In the genomic region with DNA sequence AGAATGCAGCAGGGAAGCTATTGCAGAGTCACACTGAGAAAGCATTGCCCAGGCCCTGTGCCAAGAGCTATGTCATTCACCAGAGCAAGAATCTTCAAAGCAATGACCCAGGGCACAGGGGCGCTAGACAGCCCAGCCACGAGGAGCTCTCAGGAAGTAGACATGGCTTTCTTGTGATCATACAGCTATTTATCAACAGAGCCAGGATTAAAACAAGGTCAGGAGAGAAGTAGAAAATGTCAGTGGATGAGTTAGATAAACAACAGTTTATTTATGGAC, we compare ENCODE assay signal across 11 mouse cellular contexts. TPM values are rescaled to one million over a fixed set of nuclear protein-coding genes. Genes with fewer than 3 reads are reported as not detected.
DNase-seq lines count a peak whose midpoint lies in the region; ATAC-seq and TF ChIP-seq lines count a peak whose summit lies in the region.
"Had no signal": no experiment of that assay in that cellular context is flagged by ENCODE, and none has a peak within 500 bp of the region (broad histone marks: within the 10 kb centered on the region; RNA-seq: fewer than 3 reads in every experiment).

No protein-coding gene starts in this region.

- H3K27ac ChIP-seq in forebrain, embryonic 11.5 days (ENCODE audit: low read depth, low read length), result no peak overlapping the region
- H3K27ac ChIP-seq in forebrain, postnatal 0 days (ENCODE audit: low read depth, low read length), result no peak overlapping the region
- H3K27ac ChIP-seq in MEL (ENCODE audit: control insufficient read depth, low read depth, low read length), result no peak overlapping the region
- H3K27ac ChIP-seq in embryonic facial prominence, embryonic 14.5 days (replicated peaks; ENCODE audit: low read depth, low read length), result 0 out of 2 replicates have a peak overlapping the region, but pooled peaks have one; percentile 15
- H3K27ac ChIP-seq in neural tube, embryonic 15.5 days (replicated peaks), result peak overlapping the region; percentile 24; the same call in 1 of the 2 replicates
- H3K27ac ChIP-seq in forebrain, embryonic 12.5 days, result no peak overlapping the region
- H3K27ac ChIP-seq: embryonic facial prominence, embryonic 15.5 days had no signal

- ATAC-seq in forebrain, embryonic 11.5 days (replicated peaks; ENCODE audit: low FRiP score), result no peak
- ATAC-seq in forebrain, postnatal 0 days, result no peak
- ATAC-seq in embryonic facial prominence, embryonic 14.5 days (ENCODE audit: low read depth), result no peak
- ATAC-seq in neural tube, embryonic 15.5 days (ENCODE audit: low FRiP score), result no peak
- no peak for ATAC-seq in forebrain, embryonic 12.5 days (ENCODE audit: low FRiP score)

- no peak overlapping the region for H3K4me3 ChIP-seq in forebrain, embryonic 11.5 days (ENCODE audit: low read depth, low read length)
- no peak overlapping the region for H3K4me3 ChIP-seq in forebrain, postnatal 0 days (ENCODE audit: low read depth, low read length)
- H3K4me3 ChIP-seq in MEL (ENCODE audit: control insufficient read depth in 1 of 2, insufficient read depth in 1 of 2, low read depth in 2 of 2, low read length in 2 of 2), result no peak overlapping the region
- no peak overlapping the region for H3K4me3 ChIP-seq in embryonic facial prominence, embryonic 14.5 days (ENCODE audit: low read depth, low read length)
- H3K4me3 ChIP-seq in neural tube, embryonic 15.5 days (replicated peaks), result no peak overlapping the region
- no peak overlapping the region for H3K4me3 ChIP-seq in forebrain, embryonic 12.5 days (replicated peaks)
- H3K4me3 ChIP-seq: embryonic facial prominence, embryonic 15.5 days had no signal

- no peak for TF ChIP-seq RAD21 in MEL (IDR thresholded peaks at IDR 0.05; ENCODE audit: low read depth, low read length)

- no peak overlapping the region for H3K9ac ChIP-seq in forebrain, embryonic 11.5 days (ENCODE audit: low read length)
- no peak overlapping the region for H3K9ac ChIP-seq in forebrain, postnatal 0 days
- no peak overlapping the region for H3K9ac ChIP-seq in MEL (ENCODE audit: control insufficient read depth, low read depth, low read length, poor library complexity, severe bottlenecking)
- H3K9ac ChIP-seq in embryonic facial prominence, embryonic 14.5 days (ENCODE audit: low read depth, low read length), result no peak overlapping the region
- no peak overlapping the region for H3K9ac ChIP-seq in neural tube, embryonic 15.5 days (replicated peaks)
- no peak overlapping the region for H3K9ac ChIP-seq in forebrain, embryonic 12.5 days
- H3K9ac ChIP-seq: embryonic facial prominence, embryonic 15.5 days had no signal

- H3K27me3 ChIP-seq in forebrain, embryonic 11.5 days (ENCODE audit: control insufficient read depth, insufficient read depth, low read length), result no peaks in the 10 kb centered on the region
- H3K27me3 ChIP-seq in forebrain, postnatal 0 days (ENCODE audit: insufficient read depth, low read length), result no peaks in the 10 kb centered on the region
- H3K27me3 ChIP-seq in MEL (ENCODE audit: control insufficient read depth in 1 of 2, insufficient read depth in 2 of 2, low read length in 2 of 2), result peaks cover 0 to 1% of the 10 kb centered on the region in 2 experiments; a peak in 2 of 4 replicates
- H3K27me3 ChIP-seq in embryonic facial prominence, embryonic 14.5 days (replicated peaks; ENCODE audit: control insufficient read depth, insufficient read depth, low read length), result no peaks in the 10 kb centered on the region
- H3K27me3 ChIP-seq in neural tube, embryonic 15.5 days (replicated peaks), result no peaks in the 10 kb centered on the region
- no peaks in the 10 kb centered on the region for H3K27me3 ChIP-seq in forebrain, embryonic 12.5 days
- H3K27me3 ChIP-seq: embryonic facial prominence, embryonic 15.5 days had no signal

- no peaks in the 10 kb centered on the region for H3K36me3 ChIP-seq in forebrain, embryonic 11.5 days (ENCODE audit: control insufficient read depth, insufficient read depth, low read length)
- H3K36me3 ChIP-seq in forebrain, postnatal 0 days (ENCODE audit: insufficient read depth), result no peaks in the 10 kb centered on the region
- no peaks in the 10 kb centered on the region for H3K36me3 ChIP-seq in MEL (ENCODE audit: control insufficient read depth in 1 of 2, insufficient read depth in 2 of 2, low read length in 2 of 2)
- H3K36me3 ChIP-seq in embryonic facial prominence, embryonic 14.5 days (ENCODE audit: control insufficient read depth, insufficient read depth, low read length), result no peaks in the 10 kb centered on the region
- H3K36me3 ChIP-seq in neural tube, embryonic 15.5 days, result no peaks in the 10 kb centered on the region
- H3K36me3 ChIP-seq in forebrain, embryonic 12.5 days (replicated peaks), result no peaks in the 10 kb centered on the region
- H3K36me3 ChIP-seq: embryonic facial prominence, embryonic 15.5 days had no signal

- H3K79me2 ChIP-seq in MEL (ENCODE audit: control insufficient read depth, insufficient read depth, low read length, poor library complexity), result no peaks in the 10 kb centered on the region

- H3K9me3 ChIP-seq in forebrain, embryonic 11.5 days (ENCODE audit: control insufficient read depth, low read length), result no peaks in the 10 kb centered on the region
- H3K9me3 ChIP-seq in forebrain, postnatal 0 days (ENCODE audit: low read length), result no peaks in the 10 kb centered on the region
- H3K9me3 ChIP-seq in MEL (replicated peaks; ENCODE audit: insufficient read depth, low read length), result no peaks in the 10 kb centered on the region
- H3K9me3 ChIP-seq in embryonic facial prominence, embryonic 14.5 days (ENCODE audit: control insufficient read depth, low read length), result no peaks in the 10 kb centered on the region
- H3K9me3 ChIP-seq in neural tube, embryonic 15.5 days (replicated peaks), result no peaks in the 10 kb centered on the region
- no peaks in the 10 kb centered on the region for H3K9me3 ChIP-seq in forebrain, embryonic 12.5 days
- H3K9me3 ChIP-seq: embryonic facial prominence, embryonic 15.5 days had no signal

- WGBS in forebrain, embryonic 11.5 days, result 55% methylated on average over 2 of the region's 2 CpGs
- WGBS in forebrain, postnatal 0 days, result 4% methylated on average over 2 of the region's 2 CpGs
- WGBS in embryonic facial prominence, embryonic 14.5 days, result 18% methylated on average over 2 of the region's 2 CpGs
- 33% methylated on average over 2 of the region's 2 CpGs for WGBS in neural tube, embryonic 15.5 days
- WGBS in forebrain, embryonic 12.5 days, result 40% methylated on average over 2 of the region's 2 CpGs

- TF ChIP-seq POLR2A in MEL (IDR thresholded peaks at IDR 0.05; ENCODE audit: control insufficient read depth in 1 of 2, insufficient read depth in 1 of 2, low read depth in 1 of 2, low read length in 2 of 2, poor library complexity in 1 of 2), result no peak

- H3K4me2 ChIP-seq in forebrain, embryonic 11.5 days (ENCODE audit: low read depth, low read length, severe bottlenecking), result no peak overlapping the region
- H3K4me2 ChIP-seq in forebrain, postnatal 0 days (ENCODE audit: low read depth), result no peak overlapping the region
- H3K4me2 ChIP-seq in embryonic facial prominence, embryonic 14.5 days (ENCODE audit: low read depth, low read length), result no peak overlapping the region
- no peak overlapping the region for H3K4me2 ChIP-seq in neural tube, embryonic 15.5 days
- H3K4me2 ChIP-seq in forebrain, embryonic 12.5 days, result no peak overlapping the region
- H3K4me2 ChIP-seq: embryonic facial prominence, embryonic 15.5 days had no signal

- no peak for TF ChIP-seq EP300 in MEL (IDR thresholded peaks at IDR 0.05; ENCODE audit: low read depth in 1 of 2, low read length in 2 of 2)

- peak; percentile 54 for DNase-seq in forebrain, embryonic 11.5 days (ENCODE audit: low spot score)
- DNase-seq in forebrain, postnatal 0 days, result no peak
- DNase-seq in MEL (ENCODE audit: low read depth, low spot score), result peak; percentile 67
- DNase-seq in embryonic facial prominence, embryonic 14.5 days (ENCODE audit: low spot score), result peak; percentile 71
- peak; percentile 67 for DNase-seq in kidney, adult 18-20 months
- no peak for DNase-seq in left cerebral cortex, adult 8-10 months (ENCODE audit: low spot score in 2 of 2)

- peaks cover 18% of the 10 kb centered on the region for H3K4me1 ChIP-seq in forebrain, embryonic 11.5 days (replicated peaks; ENCODE audit: control insufficient read depth, insufficient read depth, low read length)
- H3K4me1 ChIP-seq in forebrain, postnatal 0 days (ENCODE audit: insufficient read depth), result peaks cover 10% of the 10 kb centered on the region; the same call in 1 of the 2 replicates
- peaks cover 0 to 10% of the 10 kb centered on the region in 2 experiments; a peak in 2 of 4 replicates for H3K4me1 ChIP-seq in MEL (ENCODE audit: control insufficient read depth in 1 of 2, insufficient read depth in 2 of 2, low read length in 2 of 2)
- H3K4me1 ChIP-seq in embryonic facial prominence, embryonic 14.5 days (ENCODE audit: control insufficient read depth, insufficient read depth, low read length), result peaks cover 15% of the 10 kb centered on the region
- peaks cover 23% of the 10 kb centered on the region for H3K4me1 ChIP-seq in neural tube, embryonic 15.5 days
- H3K4me1 ChIP-seq in forebrain, embryonic 12.5 days, result peaks cover 39% of the 10 kb centered on the region

- no peak for TF ChIP-seq CTCF in forebrain, postnatal 0 days (IDR thresholded peaks at IDR 0.05; ENCODE audit: low read depth)
- TF ChIP-seq CTCF in MEL (IDR thresholded peaks at IDR 0.05 in 2 of 3, conservative IDR thresholded peaks at IDR 0.05 in 1 of 3; ENCODE audit: control insufficient read depth in 1 of 3, insufficient read depth in 1 of 3, low read depth in 2 of 3, low read length in 3 of 3, poor library complexity in 1 of 3, severe bottlenecking in 1 of 3), result no peak

TF ChIP-seq in MEL, 35 proteins besides CTCF, POLR2A, EP300 and RAD21 (continues in another document):
- TF ChIP-seq CHD2 (IDR thresholded peaks at IDR 0.05; ENCODE audit: low read length), result no peak
- TF ChIP-seq MAZ (IDR thresholded peaks at IDR 0.05; ENCODE audit: low read depth, low read length), result no peak
- no peak for TF ChIP-seq USF2 (IDR thresholded peaks at IDR 0.05; ENCODE audit: borderline replicate concordance in 1 of 2, insufficient read depth in 1 of 2, low read depth in 1 of 2, low read length in 2 of 2)
- TF ChIP-seq HCFC1 (IDR thresholded peaks at IDR 0.05; ENCODE audit: low read depth, low read length), result no peak
- TF ChIP-seq E2F4 (IDR thresholded peaks at IDR 0.05; ENCODE audit: borderline replicate concordance, low read depth, low read length), result no peak

RNA-seq across cellular contexts. Expression of a gene that starts 56.6 kb away (rescaled TPM):
- not detected in 2 replicates for polyA plus RNA-seq in forebrain, embryonic 11.5 days (2014; fragmentation: Nextera tagmentation; extraction: Ambion mirVana)
- not detected in 2 replicates for total RNA-seq in forebrain, postnatal 0 days (2014; rRNA removed)
- not detected in 2 replicates for polyA plus RNA-seq in forebrain, postnatal 0 days (2015; fragmentation: Nextera tagmentation; extraction: Ambion mirVana)
- not detected in 2 replicates for total RNA-seq in MEL (2012; rRNA removed)
- not detected for polyA plus RNA-seq in MEL (2012; ENCODE audit: insufficient read depth in 1 of 2, insufficient read length in 2 of 2, low read depth in 1 of 2, low replicate concordance in 2 of 2, missing spikeins in 1 of 2)
- polyA plus RNA-seq in embryonic facial prominence, embryonic 14.5 days (2014; fragmentation: Nextera tagmentation; extraction: Ambion mirVana), result not detected in 2 replicates
- not detected in 2 replicates for polyA plus RNA-seq in neural tube, embryonic 15.5 days (2015; fragmentation: Nextera tagmentation; extraction: Ambion mirVana)
- not detected in 2 replicates for polyA plus RNA-seq in forebrain, embryonic 12.5 days (2016; fragmentation: Nextera tagmentation; extraction: Ambion mirVana)
- not detected for total RNA-seq in left cerebral cortex, adult 8-10 months (2022)
- polyA plus RNA-seq: embryonic facial prominence, embryonic 15.5 days; liver, embryonic 16.5 days; stomach, embryonic 14.5 days had no signal

Comparison
In these comparisons a context has a peak if more than half of its experiments do, and no peak if none do; other contexts are left out.
1. DNase-seq: peak in forebrain, embryonic 11.5 days (single experiment), MEL (single experiment), embryonic facial prominence, embryonic 14.5 days (single experiment) and kidney, adult 18-20 months (single experiment); none in forebrain, postnatal 0 days (single experiment) and left cerebral cortex, adult 8-10 months (0 of 2).
2. H3K27ac ChIP-seq: peak in embryonic facial prominence, embryonic 14.5 days (single experiment) and neural tube, embryonic 15.5 days (single experiment); none in forebrain, embryonic 11.5 days (single experiment), forebrain, postnatal 0 days (single experiment), MEL (single experiment) and forebrain, embryonic 12.5 days (single experiment).